Mouse (Mus musculus) midbrain, embryonic 13.5 days (tissue): Measurements from ENCODE around the gene Mdfic. TPM values are rescaled to one million over a fixed set of nuclear protein-coding genes. Genes with fewer than 3 reads are reported as not detected.

ENCODE experiments used
- ATAC-seq: fragments of 200-750 bp; cut with Nextera tagmentation; 2 replicates; pipeline ENCODE4 v1.8.0; 2017; ENCODE audit warnings: mild to moderate bottlenecking, moderate TSS enrichment, moderate library complexity
- H3K27ac ChIP-seq: fragments of 300-500 bp; sonication (generic); 2 replicates; pipeline ENCODE4 v1.5.1; 2015; ENCODE audit warnings: inconsistent platforms, mild to moderate bottlenecking, moderate library complexity
- H3K27me3 ChIP-seq: fragments of 300-500 bp; sonication (generic); 2 replicates; pipeline ENCODE4 v1.6.1; 2015; ENCODE audit warnings: mild to moderate bottlenecking, inconsistent platforms
- H3K36me3 ChIP-seq: fragments of 300-500 bp; sonication (generic); 2 replicates; pipeline ENCODE4 v1.6.1; 2015; ENCODE audit warnings: mild to moderate bottlenecking, inconsistent platforms
- H3K4me1 ChIP-seq: fragments of 300-500 bp; sonication (generic); replicated peaks from 2 replicates; pipeline ENCODE4 v1.6.1; 2015; ENCODE audit warnings: inconsistent platforms
- H3K4me2 ChIP-seq: fragments of 300-500 bp; sonication (generic); replicated peaks from 2 replicates; pipeline ENCODE4 v1.6.1; 2015; ENCODE audit warnings: moderate library complexity, mild to moderate bottlenecking, inconsistent platforms
- H3K4me3 ChIP-seq: fragments of 300-500 bp; sonication (generic); replicated peaks from 2 replicates; pipeline ENCODE4 v1.5.1; 2015; ENCODE audit warnings: mild to moderate bottlenecking, inconsistent platforms
- H3K9ac ChIP-seq: fragments of 300-500 bp; sonication (generic); replicated peaks from 2 replicates; pipeline ENCODE4 v1.6.1; 2015; ENCODE audit warnings: mild to moderate bottlenecking, inconsistent platforms
- H3K9me3 ChIP-seq: fragments of 300-500 bp; sonication (generic); 2 replicates; pipeline ENCODE4 v1.6.1; 2016; ENCODE audit warnings: mild to moderate bottlenecking, inconsistent platforms
- WGBS: fragments of 180-500 bp; shearing (Covaris S2); methylation state at CpG from one replicate; pipeline ENCODE4 v1.1.7; 2015; 5-methylcytosine and 5-hydroxymethylcytosine counted together
- polyA plus RNA-seq: library from polyadenylated mRNA; unstranded; fragments of >200 nt; fragmentation: Nextera tagmentation; extraction: Ambion mirVana; gene quantifications from 2 replicates; pipeline ENCODE4 v1.2.1, GENCODE M21; 2015

Mdfic gene
- polyA plus RNA-seq, 1 experiment from 2014 or later, result 1.1 TPM

DNA sequence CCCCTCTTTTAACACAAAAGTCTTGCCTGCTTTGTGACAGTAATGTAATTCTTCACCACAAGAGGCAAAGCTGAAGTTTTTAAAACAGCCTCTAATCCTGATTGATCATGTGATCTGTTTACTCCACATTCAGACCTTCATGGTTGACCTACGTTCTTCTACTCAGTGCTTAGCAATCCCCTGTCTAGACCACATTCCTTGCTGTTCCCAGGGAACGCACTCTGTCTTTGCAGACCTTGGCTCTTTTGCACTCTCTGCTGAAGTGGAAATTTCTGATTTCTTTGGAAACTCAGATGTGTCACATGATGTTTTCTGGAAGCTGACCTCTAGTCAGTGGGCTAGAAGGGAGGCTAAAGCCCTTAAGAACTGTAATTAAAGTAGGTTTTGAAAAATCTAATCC is 109.4 kb downstream of the Mdfic start:
- no peak overlapping the region for H3K4me2 ChIP-seq
- WGBS, result 24% methylated on average over 2 of the region's 2 CpGs

GRCm38 (mm10) chr6:15830651-15831050 is 110.2 kb downstream of the Mdfic start:
- Histone ChIP-seq H3K9me3 (no peaks in the 10 kb centered on the region), H3K9ac (no peak overlapping the region), H3K4me1 (no peaks in the 10 kb centered on the region), H3K4me3 (no peak overlapping the region), H3K27ac (no peak overlapping the region), H3K27me3 (no peaks in the 10 kb centered on the region), H3K4me2 (no peak overlapping the region), H3K36me3 (no peaks in the 10 kb centered on the region)
- ATAC-seq, result no peak
- 90% methylated on average over 1 of the region's 1 CpGs for WGBS

More for the DNA sequence above, 109.4 kb downstream of the Mdfic start:
- Histone ChIP-seq H3K4me1 (no peaks in the 10 kb centered on the region), H3K27me3 (no peaks in the 10 kb centered on the region), H3K27ac (no peak overlapping the region), H3K4me3 (no peak overlapping the region), H3K9me3 (no peaks in the 10 kb centered on the region), H3K9ac (no peak overlapping the region), H3K36me3 (no peaks in the 10 kb centered on the region)
- no peak for ATAC-seq

GRCm38 (mm10) chr6:15837695-15838094 is 117.2 kb downstream of the Mdfic start:
- H3K27ac ChIP-seq, result no peak overlapping the region
- no peaks in the 10 kb centered on the region for H3K36me3 ChIP-seq
- ATAC-seq, result no peak
- H3K4me1 ChIP-seq, result no peaks in the 10 kb centered on the region
- no peak overlapping the region for H3K4me3 ChIP-seq
- no peaks in the 10 kb centered on the region for H3K27me3 ChIP-seq
- WGBS, result 84% methylated on average over 3 of the region's 3 CpGs
- H3K4me2 ChIP-seq, result no peak overlapping the region
- no peaks in the 10 kb centered on the region for H3K9me3 ChIP-seq
- H3K9ac ChIP-seq, result no peak overlapping the region

- Histone ChIP-seq H3K36me3 (no peaks in the 10 kb centered on the region), H3K4me3 (no peak overlapping the region), H3K4me1 (no peaks in the 10 kb centered on the region), H3K27ac (no peak overlapping the region), H3K9ac (no peak overlapping the region), H3K27me3 (no peaks in the 10 kb centered on the region), H3K4me2 (no peak overlapping the region), H3K9me3 (no peaks in the 10 kb centered on the region)
- ATAC-seq, result no peak
- WGBS, result 71% methylated on average over 3 of the region's 3 CpGs
Observed at GRCm38 (mm10) chr6:15839831-15840230, 119.4 kb downstream of the Mdfic start.

GRCm38 (mm10) chr6:15840429-15840828 is 120.0 kb downstream of the Mdfic start:
- WGBS, result 94% methylated on average over 2 of the region's 2 CpGs
- Histone ChIP-seq H3K9ac (no peak overlapping the region), H3K4me1 (no peaks in the 10 kb centered on the region), H3K36me3 (no peaks in the 10 kb centered on the region), H3K4me3 (no peak overlapping the region), H3K27me3 (no peaks in the 10 kb centered on the region), H3K27ac (no peak overlapping the region), H3K4me2 (no peak overlapping the region), H3K9me3 (no peaks in the 10 kb centered on the region)
- ATAC-seq, result no peak

DNA sequence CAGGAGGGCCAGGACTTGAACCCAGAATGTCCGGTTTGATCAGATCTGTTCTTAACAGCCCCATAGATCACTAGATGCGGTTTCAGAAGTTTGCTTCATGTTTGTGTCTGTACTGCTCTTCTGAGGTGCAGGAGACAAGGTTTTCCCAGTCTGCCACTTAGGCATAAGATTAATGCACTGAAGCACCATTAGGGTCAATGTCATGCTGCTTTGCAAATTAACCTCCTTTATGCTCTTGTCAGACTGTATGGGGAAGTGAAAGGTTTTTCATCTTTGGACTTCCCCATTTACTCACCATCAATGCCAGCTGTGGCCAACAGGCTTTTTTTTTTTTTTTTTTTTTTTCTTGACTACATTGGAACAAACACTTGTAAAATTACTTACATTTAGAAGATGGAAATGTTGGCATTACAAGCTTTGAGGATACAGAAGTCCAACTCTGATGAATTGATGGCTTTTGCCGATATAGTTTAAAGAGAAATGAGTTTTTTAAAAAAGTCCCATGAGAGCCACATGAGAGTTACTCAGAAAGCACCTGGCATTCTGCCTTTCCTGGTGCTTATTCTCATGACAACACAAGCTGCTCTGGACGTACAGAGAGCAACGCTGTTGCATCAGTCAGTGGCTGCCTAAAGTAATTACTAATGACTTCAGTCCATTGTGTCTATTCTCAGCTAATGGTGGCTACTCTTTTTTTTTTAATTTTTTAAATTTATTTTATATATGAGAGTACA is 121.2 kb downstream of the Mdfic start:
- no peak overlapping the region for H3K9ac ChIP-seq
- no peak overlapping the region for H3K27ac ChIP-seq
- H3K4me1 ChIP-seq, result no peaks in the 10 kb centered on the region
- no peaks in the 10 kb centered on the region for H3K27me3 ChIP-seq
- H3K36me3 ChIP-seq, result no peaks in the 10 kb centered on the region
- H3K4me2 ChIP-seq, result no peak overlapping the region
- H3K9me3 ChIP-seq, result no peaks in the 10 kb centered on the region
- H3K4me3 ChIP-seq, result no peak overlapping the region
- no peak for ATAC-seq
- WGBS, result 81% methylated on average over 5 of the region's 5 CpGs

- H3K4me3 ChIP-seq, result no peak overlapping the region
Observed at GRCm38 (mm10) chr6:15843295-15843694, 122.8 kb downstream of the Mdfic start.

DNA sequence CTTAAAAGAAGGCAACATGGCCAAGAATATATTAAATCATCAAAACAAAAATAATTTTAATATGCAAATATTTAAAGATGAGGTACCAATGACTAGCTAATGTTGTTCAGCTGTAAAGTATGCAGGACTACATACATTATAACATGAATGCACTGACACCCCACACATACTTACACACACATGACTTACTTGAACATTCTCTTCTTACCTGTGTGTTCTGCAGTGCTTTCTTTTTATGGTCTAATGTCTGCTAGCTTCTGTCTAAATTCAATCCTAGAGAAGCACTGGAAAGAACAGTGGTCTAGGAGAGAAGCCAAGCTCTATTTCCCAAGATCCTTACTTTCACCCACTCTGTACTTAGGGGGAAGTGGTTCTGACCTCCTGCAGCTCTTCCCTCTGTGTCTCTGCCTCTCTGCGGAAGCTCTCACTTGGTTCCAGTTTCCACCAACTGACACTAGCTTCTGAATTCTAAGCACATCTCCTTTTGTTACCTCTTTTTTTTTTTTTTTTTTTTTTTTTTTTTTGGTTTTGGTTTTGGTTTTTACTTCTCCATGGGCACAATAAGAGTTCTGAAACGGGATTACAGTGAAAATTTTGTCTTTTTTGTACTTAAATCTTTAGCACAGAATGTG is 125.4 kb downstream of the Mdfic start:
- H3K27ac ChIP-seq, result no peak overlapping the region
- H3K4me1 ChIP-seq, result no peaks in the 10 kb centered on the region
- WGBS, result 71% methylated on average over 2 of the region's 2 CpGs
- H3K36me3 ChIP-seq, result no peaks in the 10 kb centered on the region
- H3K4me2 ChIP-seq, result no peak overlapping the region
- no peaks in the 10 kb centered on the region for H3K9me3 ChIP-seq
- ATAC-seq, result no peak
- no peak overlapping the region for H3K9ac ChIP-seq
- no peaks in the 10 kb centered on the region for H3K27me3 ChIP-seq
- no peak overlapping the region for H3K4me3 ChIP-seq

More at GRCm38 (mm10) chr6:15843295-15843694, 122.8 kb downstream of the Mdfic start:
- H3K27me3 ChIP-seq, result no peaks in the 10 kb centered on the region
- no peak overlapping the region for H3K4me2 ChIP-seq
- no peak overlapping the region for H3K27ac ChIP-seq
- H3K36me3 ChIP-seq, result no peaks in the 10 kb centered on the region
- H3K4me1 ChIP-seq, result no peaks in the 10 kb centered on the region
- WGBS, result 92% methylated on average over 3 of the region's 3 CpGs
- no peaks in the 10 kb centered on the region for H3K9me3 ChIP-seq
- ATAC-seq, result no peak
- no peak overlapping the region for H3K9ac ChIP-seq
